Mouse (Mus musculus) limb, embryonic 13.5 days (tissue): Measurements from ENCODE around the gene Bbs5. TPM values are rescaled to one million over a fixed set of nuclear protein-coding genes. Genes with fewer than 3 reads are reported as not detected.

Experiments
- ATAC-seq: fragments of 200-750 bp; cut with Nextera tagmentation; 2 replicates; pipeline ENCODE4 v1.8.0; 2017; ENCODE audit warnings: low read depth, moderate number of reproducible peaks, moderate TSS enrichment; ENCODE audit not compliant: low FRiP score
- H3K27ac ChIP-seq: fragments of 300-500 bp; sonication (generic); 2 replicates; pipeline ENCODE4 v1.5.1; 2015; ENCODE audit warnings: inconsistent platforms, mild to moderate bottlenecking, moderate library complexity
- H3K27me3 ChIP-seq: fragments of 300-500 bp; sonication (generic); 2 replicates; pipeline ENCODE4 v1.6.1; 2015; ENCODE audit warnings: mild to moderate bottlenecking, inconsistent platforms
- H3K36me3 ChIP-seq: fragments of 300-500 bp; sonication (generic); 2 replicates; pipeline ENCODE4 v1.6.1; 2015; ENCODE audit warnings: inconsistent platforms, mild to moderate bottlenecking, moderate library complexity
- H3K4me1 ChIP-seq: fragments of 300-500 bp; sonication (generic); 2 replicates; pipeline ENCODE4 v1.6.1; 2015; ENCODE audit warnings: inconsistent platforms
- H3K4me2 ChIP-seq: fragments of 300-500 bp; sonication (generic); replicated peaks from 2 replicates; pipeline ENCODE4 v1.6.1; 2015; ENCODE audit warnings: inconsistent platforms, mild to moderate bottlenecking, moderate library complexity
- H3K4me3 ChIP-seq: fragments of 300-500 bp; sonication (generic); 2 replicates; pipeline ENCODE4 v1.5.1; 2015; ENCODE audit warnings: moderate library complexity, mild to moderate bottlenecking, inconsistent platforms
- H3K9ac ChIP-seq: fragments of 300-500 bp; sonication (generic); 2 replicates; pipeline ENCODE4 v1.6.1; 2015; ENCODE audit warnings: mild to moderate bottlenecking, inconsistent platforms
- H3K9me3 ChIP-seq: fragments of 300-500 bp; sonication (generic); 2 replicates; pipeline ENCODE4 v1.6.1; 2016; ENCODE audit warnings: inconsistent platforms
- WGBS: fragments of 180-500 bp; shearing (Covaris S2); methylation state at CpG from one replicate; pipeline ENCODE4 v1.1.7; 2015; 5-methylcytosine and 5-hydroxymethylcytosine counted together
- polyA plus RNA-seq: library from polyadenylated mRNA; unstranded; fragments of >200 nt; fragmentation: Nextera tagmentation; extraction: Ambion mirVana; gene quantifications from 2 replicates; pipeline ENCODE4 v1.2.1, GENCODE M21; 2015

The Bbs5 gene
- 20.5 and 21.6 TPM in 2 replicates for polyA plus RNA-seq

DNA sequence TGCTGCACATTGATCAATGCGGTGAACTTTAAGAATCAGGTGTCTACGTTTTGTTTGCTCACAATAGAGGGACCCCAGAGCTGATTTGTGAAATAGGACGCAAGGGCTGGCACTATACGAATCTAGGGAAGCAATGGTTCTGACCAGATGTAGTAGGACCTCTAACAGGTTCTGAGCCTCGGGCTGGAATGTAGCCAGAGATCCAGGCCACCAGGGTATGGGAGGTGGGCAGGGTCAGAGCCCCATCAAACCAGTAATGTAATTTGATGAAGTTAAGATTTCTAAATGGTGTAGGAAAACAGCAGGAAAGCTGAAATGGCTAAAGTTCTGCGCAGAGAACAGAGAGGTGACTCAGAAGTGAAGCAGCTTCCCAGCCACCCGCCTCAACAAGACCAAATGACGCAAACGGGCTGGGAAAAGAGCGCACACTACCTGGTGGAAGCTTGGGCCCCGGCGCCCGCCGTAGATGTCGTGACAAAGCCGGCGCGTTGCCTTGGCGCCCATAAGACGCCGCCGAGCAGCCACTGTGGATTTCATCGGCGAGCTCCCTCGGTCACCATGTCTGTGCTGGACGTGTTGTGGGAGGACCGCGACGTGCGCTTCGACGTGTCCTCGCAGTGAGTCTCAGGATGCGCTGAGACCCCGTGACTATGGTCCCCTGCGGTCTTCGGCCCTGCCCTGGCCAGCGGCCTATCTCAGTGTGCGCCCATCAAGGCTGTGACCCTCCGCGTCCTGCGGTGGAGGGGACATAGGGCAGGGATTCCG lies at the start of gene Bbs5:
Gene Bbs5, plus strand, starts transcription at position 446 of the 765 bp plus-strand sequence.
- peak within 1 kb of the TSS; percentile 83 for H3K9ac ChIP-seq
- 3% methylated on average over 43 of the region's 43 CpGs for WGBS
- peak; percentile 95 for ATAC-seq
- no peaks in the 10 kb centered on the region for H3K9me3 ChIP-seq
- peaks cover 3% of the 10 kb centered on the region; the same call in 1 of the 2 replicates for H3K36me3 ChIP-seq
- peaks cover 6% of the 10 kb centered on the region; the same call in 1 of the 2 replicates for H3K4me1 ChIP-seq
- H3K27me3 ChIP-seq: no peaks in the 10 kb centered on the region
- no peak within 1 kb of the TSS for H3K27ac ChIP-seq
- peak within 1 kb of the TSS; percentile 92 for H3K4me3 ChIP-seq
- H3K4me2 ChIP-seq: peak within 1 kb of the TSS; percentile 74

DNA sequence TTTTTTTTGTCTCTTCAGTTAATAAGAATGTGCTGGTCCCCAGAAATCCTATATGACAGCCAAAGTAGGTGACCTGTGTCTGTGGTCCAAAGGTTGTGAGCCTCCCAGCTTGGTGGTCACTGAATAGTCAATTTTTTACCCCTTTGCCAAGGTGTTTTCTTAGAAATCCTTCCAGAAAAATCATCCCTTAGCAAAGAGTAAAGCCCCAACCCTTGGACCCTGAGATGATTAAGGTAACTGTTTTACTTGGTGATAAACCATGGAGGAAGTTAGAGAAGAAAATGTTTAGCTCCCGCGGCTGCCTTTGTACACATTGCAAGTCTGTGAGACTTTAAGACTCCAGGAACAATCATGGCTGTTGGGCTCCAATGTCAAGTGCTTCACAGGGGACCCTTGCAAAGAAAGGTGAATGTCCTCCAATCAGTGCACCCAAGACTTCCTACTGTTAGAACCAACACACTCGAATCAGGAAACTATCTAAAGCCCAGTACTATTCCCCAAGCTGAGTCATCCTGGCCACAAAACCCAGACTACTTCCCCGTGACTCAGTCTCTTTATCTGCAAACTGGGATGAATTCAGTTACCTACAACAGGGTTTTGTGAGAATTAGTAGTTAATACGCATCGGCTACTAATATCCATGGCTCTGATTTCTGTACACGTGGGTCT lies 43.1 kb upstream of the Bbs5 start:
- WGBS: 89% methylated on average over 7 of the region's 7 CpGs
- Histone ChIP-seq H3K4me1 (no peaks in the 10 kb centered on the region), H3K4me2 (no peak overlapping the region), H3K27ac (no peak overlapping the region), H3K9ac (no peak overlapping the region), H3K9me3 (no peaks in the 10 kb centered on the region), H3K36me3 (no peaks in the 10 kb centered on the region), H3K27me3 (no peaks in the 10 kb centered on the region), H3K4me3 (no peak overlapping the region)
- ATAC-seq: no peak

DNA sequence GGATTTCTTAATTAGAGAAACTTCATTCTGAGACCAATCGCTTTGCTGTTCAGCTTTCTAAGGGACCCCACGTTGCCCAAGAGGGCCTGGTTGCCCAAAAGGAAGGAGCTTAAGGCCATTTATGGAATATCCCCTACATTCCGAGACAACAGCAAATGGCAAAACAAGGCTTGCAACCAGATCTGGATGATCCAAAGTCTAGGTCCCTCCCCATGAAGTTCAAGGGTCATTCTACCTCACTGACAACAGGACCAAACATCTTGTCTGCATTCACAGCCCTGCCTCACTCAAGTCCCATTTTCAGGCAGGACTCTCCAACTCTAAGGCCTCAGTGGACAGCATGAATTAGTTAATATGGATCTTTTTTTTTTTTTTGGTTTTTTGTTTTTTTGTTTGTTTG lies 40.4 kb upstream of the Bbs5 start:
- Histone ChIP-seq H3K4me3 (no peak overlapping the region), H3K27ac (no peak overlapping the region), H3K4me2 (no peak overlapping the region), H3K36me3 (no peaks in the 10 kb centered on the region), H3K9me3 (no peaks in the 10 kb centered on the region), H3K4me1 (no peaks in the 10 kb centered on the region), H3K9ac (no peak overlapping the region), H3K27me3 (no peaks in the 10 kb centered on the region)
- WGBS: 84% methylated on average over 3 of the region's 3 CpGs
- ATAC-seq: no peak

DNA sequence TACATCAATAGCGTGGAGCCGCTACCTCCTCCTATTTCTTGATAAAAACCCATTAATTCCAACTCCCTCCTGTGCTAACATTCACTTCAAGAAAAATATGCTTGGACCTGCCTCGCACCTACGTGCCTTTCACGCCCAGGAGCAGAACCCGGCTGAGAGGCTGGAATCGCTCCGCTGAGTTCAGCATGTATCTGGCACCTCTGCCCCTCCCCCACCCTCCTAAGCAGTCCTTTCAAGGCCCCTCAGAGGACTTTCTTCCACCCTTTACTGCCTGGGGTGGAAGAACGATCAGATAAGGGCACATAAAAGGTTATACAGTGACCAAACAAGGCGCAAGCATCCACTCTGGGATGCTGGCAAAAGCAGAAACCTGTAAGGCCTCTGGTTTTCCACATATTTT lies 34.7 kb upstream of the Bbs5 start:
- Histone ChIP-seq H3K36me3 (no peaks in the 10 kb centered on the region), H3K4me2 (peak overlapping the region; percentile 31; the same call in 1 of the 2 replicates), H3K27me3 (peaks cover 2% of the 10 kb centered on the region; the same call in 1 of the 2 replicates), H3K4me3 (no peak overlapping the region), H3K4me1 (peaks cover 4% of the 10 kb centered on the region), H3K9me3 (no peaks in the 10 kb centered on the region), H3K9ac (no peak overlapping the region), H3K27ac (no peak overlapping the region)
- 6% methylated on average over 10 of the region's 10 CpGs for WGBS
- no peak for ATAC-seq

DNA sequence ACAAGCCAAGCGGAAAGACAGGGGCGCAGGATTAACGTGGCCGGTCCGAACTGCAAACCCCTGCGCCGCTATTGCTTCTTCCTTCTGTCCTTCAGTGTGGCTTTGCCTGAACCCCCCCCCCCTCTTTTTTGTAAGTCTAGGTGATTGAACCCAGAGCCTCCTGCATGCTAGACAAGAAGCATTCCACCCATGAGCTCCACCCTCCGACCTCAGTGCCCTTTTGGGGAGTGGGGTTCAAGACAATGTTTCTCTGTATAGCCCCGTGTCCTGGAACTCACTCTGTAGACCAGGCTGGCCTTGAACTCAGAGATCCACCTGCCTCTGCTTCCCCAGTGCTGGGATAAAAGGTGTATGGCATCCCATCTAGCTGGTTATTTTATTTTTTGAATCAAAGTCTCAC lies 34.3 kb upstream of the Bbs5 start:
- Histone ChIP-seq H3K4me3 (no peak overlapping the region), H3K27ac (no peak overlapping the region), H3K4me2 (no peak overlapping the region), H3K4me1 (peaks cover 4% of the 10 kb centered on the region), H3K9ac (no peak overlapping the region), H3K9me3 (no peaks in the 10 kb centered on the region), H3K27me3 (peaks cover 2% of the 10 kb centered on the region; the same call in 1 of the 2 replicates), H3K36me3 (no peaks in the 10 kb centered on the region)
- 32% methylated on average over 9 of the region's 9 CpGs for WGBS
- no peak for ATAC-seq

DNA sequence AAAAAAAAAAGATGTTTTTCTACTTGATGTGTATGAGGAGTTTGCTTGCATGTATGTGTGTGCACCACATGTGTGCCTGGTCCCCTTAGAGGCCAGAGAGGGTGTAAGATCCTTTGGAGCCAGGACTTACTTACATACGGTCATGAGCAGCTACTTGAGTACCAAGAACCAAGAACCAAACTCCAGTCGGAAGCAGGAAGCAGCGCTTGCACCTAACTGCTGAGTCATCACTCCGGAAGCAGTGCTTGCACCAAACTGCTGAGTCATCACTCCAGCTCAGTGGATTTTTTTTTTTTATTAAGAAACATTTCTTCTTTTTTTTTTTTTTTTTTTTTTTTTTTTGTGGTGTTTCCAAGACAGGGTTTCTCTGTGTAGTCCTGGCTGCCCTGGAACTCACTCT lies 33.7 kb upstream of the Bbs5 start:
- Histone ChIP-seq H3K9ac (no peak overlapping the region), H3K27me3 (peaks cover 2% of the 10 kb centered on the region; the same call in 1 of the 2 replicates), H3K9me3 (no peaks in the 10 kb centered on the region), H3K27ac (no peak overlapping the region), H3K4me2 (no peak overlapping the region), H3K4me3 (no peak overlapping the region), H3K36me3 (no peaks in the 10 kb centered on the region), H3K4me1 (peaks cover 4% of the 10 kb centered on the region)
- ATAC-seq: no peak
- WGBS: 79% methylated on average over 4 of the region's 4 CpGs

DNA sequence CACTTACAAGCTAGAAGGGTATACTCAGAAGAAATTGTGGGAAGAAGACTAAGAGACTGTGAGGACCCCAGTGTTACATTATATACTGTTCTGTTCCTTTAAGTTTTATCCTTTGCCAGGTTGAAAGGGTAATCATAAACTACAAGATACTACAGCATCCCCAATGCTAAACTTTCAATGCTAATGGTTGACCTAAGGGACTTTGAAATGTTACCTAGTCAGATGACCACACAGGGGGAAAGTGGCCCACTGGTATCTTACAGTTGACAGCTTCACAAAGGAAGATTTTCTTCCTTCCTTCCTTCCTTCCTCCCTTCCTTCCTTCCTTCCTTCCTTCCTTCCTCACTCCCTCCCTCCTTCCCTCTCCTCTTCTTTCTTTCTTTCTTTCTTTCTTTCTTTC lies 28.6 kb upstream of the Bbs5 start:
- ATAC-seq: no peak
- H3K4me3 ChIP-seq: no peak overlapping the region
- no peak overlapping the region for H3K9ac ChIP-seq
- no peak overlapping the region for H3K27ac ChIP-seq
- no peak overlapping the region for H3K4me2 ChIP-seq
- H3K9me3 ChIP-seq: no peaks in the 10 kb centered on the region
- no peaks in the 10 kb centered on the region for H3K4me1 ChIP-seq
- H3K36me3 ChIP-seq: no peaks in the 10 kb centered on the region
- no peaks in the 10 kb centered on the region for H3K27me3 ChIP-seq

DNA sequence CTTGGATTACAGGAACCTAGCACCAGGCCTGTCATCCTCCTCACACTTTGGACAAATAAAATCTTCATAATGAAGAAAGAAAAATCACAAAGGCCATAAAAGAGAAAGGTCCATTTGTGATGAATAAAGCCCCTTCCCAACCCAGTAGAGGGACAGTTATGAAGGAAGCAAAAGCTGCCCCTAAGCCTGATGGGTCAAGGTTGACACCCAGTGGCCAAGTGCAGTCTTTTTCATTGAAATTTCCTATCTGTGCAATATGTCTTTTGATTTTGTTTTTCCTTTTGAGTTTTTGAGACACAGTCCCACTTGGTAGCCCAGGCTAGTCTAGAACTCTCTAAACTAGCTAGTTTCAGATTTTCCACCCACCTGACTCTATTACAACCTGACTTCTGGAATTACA lies 27.7 kb upstream of the Bbs5 start:
- Histone ChIP-seq H3K4me1 (no peaks in the 10 kb centered on the region), H3K27me3 (no peaks in the 10 kb centered on the region), H3K9ac (no peak overlapping the region), H3K9me3 (no peaks in the 10 kb centered on the region), H3K27ac (no peak overlapping the region), H3K4me2 (no peak overlapping the region), H3K36me3 (no peaks in the 10 kb centered on the region), H3K4me3 (no peak overlapping the region)
- ATAC-seq: no peak

DNA sequence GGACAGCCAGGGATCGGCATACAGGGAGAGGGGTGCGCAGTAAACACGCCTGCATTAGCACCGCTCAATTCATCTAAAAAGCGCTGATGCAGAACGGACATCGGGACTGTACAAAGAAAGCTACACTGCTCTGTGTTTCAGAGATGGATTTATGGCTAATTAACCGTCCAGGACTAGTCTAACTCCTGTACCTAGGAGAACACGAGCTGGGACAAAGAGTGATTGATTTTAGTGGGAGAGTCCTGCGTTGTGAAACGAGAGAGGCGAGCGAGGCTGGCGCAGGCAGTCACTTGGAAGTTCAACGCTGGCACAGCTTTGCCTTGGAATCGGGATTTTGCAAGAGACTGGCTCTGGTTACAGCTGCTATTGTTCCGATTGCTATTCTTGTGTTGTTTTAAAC lies 17.8 kb upstream of the Bbs5 start:
- H3K4me1 ChIP-seq: no peaks in the 10 kb centered on the region
- no peak overlapping the region for H3K9ac ChIP-seq
- no peak for ATAC-seq
- H3K4me3 ChIP-seq: no peak overlapping the region
- H3K27ac ChIP-seq: no peak overlapping the region
- no peak overlapping the region for H3K4me2 ChIP-seq
- peaks cover 5% of the 10 kb centered on the region; the same call in 1 of the 2 replicates for H3K9me3 ChIP-seq
- no peaks in the 10 kb centered on the region for H3K36me3 ChIP-seq
- H3K27me3 ChIP-seq: no peaks in the 10 kb centered on the region
- 65% methylated on average over 17 of the region's 17 CpGs for WGBS

DNA sequence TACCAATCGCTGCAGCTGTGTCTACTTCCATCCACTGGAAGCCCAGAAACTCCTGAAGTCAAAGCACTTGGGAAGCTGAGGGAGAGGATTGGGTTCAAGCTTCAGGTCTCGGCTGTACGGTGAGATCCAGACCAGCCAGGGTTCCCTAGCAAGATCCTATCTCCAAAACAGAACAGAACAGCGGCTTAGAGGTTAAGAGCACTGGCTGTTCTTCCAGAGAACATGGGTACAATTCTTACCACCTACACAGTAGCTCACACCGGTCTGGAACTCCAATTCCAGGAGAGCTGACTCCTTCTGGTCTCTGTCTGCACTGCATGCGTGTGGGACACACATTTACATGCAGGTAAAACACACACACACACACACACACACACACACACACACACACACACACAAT lies 17.1 kb upstream of the Bbs5 start:
- Histone ChIP-seq H3K36me3 (no peaks in the 10 kb centered on the region), H3K9me3 (peaks cover 5% of the 10 kb centered on the region; the same call in 1 of the 2 replicates), H3K27me3 (no peaks in the 10 kb centered on the region), H3K27ac (no peak overlapping the region), H3K9ac (no peak overlapping the region), H3K4me1 (no peaks in the 10 kb centered on the region), H3K4me3 (no peak overlapping the region), H3K4me2 (no peak overlapping the region)
- 87% methylated on average over 6 of the region's 6 CpGs for WGBS
- no peak for ATAC-seq

DNA sequence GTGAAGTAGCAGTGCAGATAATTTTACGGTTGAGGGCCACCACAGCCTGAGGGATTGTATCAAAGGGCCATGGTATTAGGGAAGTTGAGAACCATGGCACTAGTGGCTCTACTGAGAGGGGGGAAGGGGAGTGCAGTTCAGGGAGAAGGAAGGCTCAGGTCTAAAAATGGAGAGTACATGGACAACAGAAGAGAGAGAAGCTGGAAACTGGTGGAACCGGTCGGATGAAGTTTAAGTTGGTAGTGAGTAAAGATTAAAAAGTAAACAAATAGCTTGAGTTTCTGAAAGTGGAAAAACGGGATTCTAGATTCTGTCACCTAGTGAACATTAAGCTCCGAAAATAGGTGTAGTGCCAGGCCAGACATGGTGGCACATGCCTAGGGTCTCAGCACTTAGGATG lies 16.2 kb upstream of the Bbs5 start:
- Histone ChIP-seq H3K27me3 (no peaks in the 10 kb centered on the region), H3K4me1 (no peaks in the 10 kb centered on the region), H3K9ac (no peak overlapping the region), H3K27ac (no peak overlapping the region), H3K36me3 (no peaks in the 10 kb centered on the region), H3K9me3 (peaks cover 5% of the 10 kb centered on the region; the same call in 1 of the 2 replicates), H3K4me2 (no peak overlapping the region), H3K4me3 (no peak overlapping the region)
- WGBS: 90% methylated on average over 5 of the region's 5 CpGs
- ATAC-seq: no peak

DNA sequence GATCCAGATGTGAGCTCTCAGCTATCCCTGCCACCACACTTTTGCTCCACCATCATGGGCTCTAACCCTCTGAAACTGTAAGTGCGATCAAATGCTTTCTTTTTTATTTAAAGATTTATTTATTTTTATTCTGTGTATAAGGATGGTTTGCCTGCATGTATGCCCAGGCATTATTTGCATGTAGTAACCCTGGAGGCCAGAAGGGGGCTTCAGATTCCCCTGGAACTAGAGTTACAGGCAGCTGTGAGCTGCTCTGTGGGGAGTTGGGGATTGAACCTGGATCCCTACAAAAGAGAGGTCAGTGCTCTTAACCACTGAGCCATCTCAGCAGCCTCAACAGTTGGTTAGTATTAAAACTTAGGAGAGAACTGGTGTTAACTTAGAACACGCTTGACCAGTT lies 15.5 kb upstream of the Bbs5 start:
- Histone ChIP-seq H3K4me1 (no peaks in the 10 kb centered on the region), H3K36me3 (no peaks in the 10 kb centered on the region), H3K4me2 (no peak overlapping the region), H3K9me3 (peaks cover 5% of the 10 kb centered on the region; the same call in 1 of the 2 replicates), H3K27ac (no peak overlapping the region), H3K27me3 (no peaks in the 10 kb centered on the region), H3K4me3 (no peak overlapping the region), H3K9ac (no peak overlapping the region)
- 91% methylated on average over 2 of the region's 2 CpGs for WGBS
- ATAC-seq: no peak
